Mouse (Mus musculus) megakaryocyte, adult 5-6 weeks (primary cell): Measurements from ENCODE around the gene Galnt16. TPM values are rescaled to one million over a fixed set of nuclear protein-coding genes. Genes with fewer than 3 reads are reported as not detected.

Experiments
- ATAC-seq: 2 replicates; pipeline ENCODE4 v1.8.0; 2016; ENCODE audit warnings: mild to moderate bottlenecking, inconsistent platforms; ENCODE audit not compliant: poor library complexity, severe bottlenecking
- total RNA-seq, 2 experiments: library from RNA; stranded (forward) in 1 of 2; stranded (reverse) in 1 of 2; fragments of 153-499, 151-499 nt in 1 of 2; fragments of 221-1000, 200-1000 nt in 1 of 2; gene quantifications; 2 replicates each; pipeline versions ENCODE4 v1.2.3 to v1.2.4; 2015 to 2017

Galnt16 gene
- total RNA-seq (2015) (not detected in 2 replicates), total RNA-seq (2017) (not detected in 2 replicates)

DNA sequence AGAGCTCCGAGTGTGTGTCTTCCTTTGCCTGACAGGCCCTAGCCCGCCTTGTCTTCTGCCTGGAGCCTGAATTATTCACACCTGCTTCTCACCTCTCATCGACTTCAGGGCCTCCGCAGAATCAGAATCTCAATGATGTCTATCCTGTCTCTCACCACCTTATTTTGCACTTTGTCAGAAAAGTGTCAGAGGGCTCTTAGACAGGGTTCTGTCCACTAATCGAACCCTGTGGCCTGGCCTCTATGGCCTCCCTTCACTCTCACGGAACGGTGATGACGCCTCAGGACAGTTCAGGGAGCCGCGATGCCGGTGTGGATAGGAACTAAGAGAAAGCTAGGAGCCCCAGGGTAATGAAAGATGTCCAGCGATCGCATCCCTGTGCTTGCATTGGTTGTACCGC, at the start of gene Galnt16:
TSS of gene Galnt16 (plus strand) at position 301 of the 400 bp plus-strand sequence.
- ATAC-seq: no peak

DNA sequence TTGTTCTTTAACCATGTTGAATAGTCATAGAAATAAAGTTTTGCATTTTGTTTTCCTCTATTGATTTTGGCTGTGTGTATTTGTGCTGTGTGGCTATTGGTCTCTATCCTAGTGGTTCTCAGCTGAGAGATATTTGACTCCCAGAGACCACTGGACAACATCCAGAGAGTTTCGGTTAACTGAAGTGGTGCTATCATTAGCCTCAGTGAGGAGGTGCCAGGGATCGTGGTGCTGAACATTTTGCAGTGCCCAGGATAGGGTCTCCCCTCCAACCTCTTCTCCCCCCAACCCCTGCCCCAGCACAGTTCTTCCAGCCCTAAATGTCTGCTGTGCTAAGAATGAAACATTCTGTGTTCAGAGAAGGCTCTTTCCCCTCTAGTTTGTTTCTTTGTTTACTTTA, 47.9 kb upstream of the Galnt16 start:
- ATAC-seq: no peak

GRCm38 (mm10) chr12:80471926-80472325, 46.2 kb upstream of the Galnt16 start:
- ATAC-seq: no peak

- 0 out of 2 replicates have a peak, but pooled peaks have one; percentile 30 for ATAC-seq
These were observed 44.3 kb upstream of the Galnt16 start for GRCm38 (mm10) chr12:80473731-80474130.

GRCm38 (mm10) chr12:80479986-80480385, 38.1 kb upstream of the Galnt16 start:
- no peak for ATAC-seq

DNA sequence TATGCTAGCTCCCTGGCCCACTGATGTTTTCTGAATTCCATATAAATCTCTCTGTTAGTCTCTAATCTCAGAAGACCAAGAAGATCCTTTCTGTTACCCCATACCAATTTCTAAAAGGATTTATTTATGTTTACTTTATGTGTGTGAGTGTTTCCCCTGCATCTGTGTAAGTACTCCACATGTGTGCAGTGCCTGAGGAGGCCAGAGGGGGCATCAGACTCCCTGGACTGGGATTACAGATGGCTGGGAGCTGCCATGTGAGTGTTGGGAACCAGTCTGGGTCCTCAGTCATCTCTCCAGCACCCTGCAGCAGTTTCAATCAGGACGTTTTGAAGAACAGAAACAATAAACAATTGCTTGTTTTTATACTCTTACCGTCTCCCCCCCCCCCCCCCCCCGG, 34.7 kb upstream of the Galnt16 start:
- no peak for ATAC-seq

- ATAC-seq: no peak
These were observed 24.8 kb upstream of the Galnt16 start for GRCm38 (mm10) chr12:80493311-80493710.

DNA sequence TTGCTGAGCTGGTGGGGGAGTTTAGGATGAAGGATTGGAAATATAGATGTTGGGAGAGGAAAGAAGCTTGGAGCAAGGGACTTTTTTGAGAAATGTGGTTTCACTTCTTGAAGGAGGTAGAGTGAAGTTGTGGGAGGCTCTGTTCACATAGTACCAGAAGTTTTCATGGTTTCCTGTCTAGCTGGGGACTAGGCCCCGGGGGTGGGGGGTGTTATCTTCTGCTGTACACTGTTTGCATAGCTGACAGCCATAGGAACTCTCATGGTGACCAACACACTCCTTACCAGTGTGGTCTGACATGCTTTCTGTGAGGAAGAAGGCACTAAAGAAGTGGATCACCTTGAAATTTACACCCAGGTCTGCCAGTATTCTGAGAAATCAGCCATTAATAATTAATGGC, 22.4 kb upstream of the Galnt16 start:
- no peak for ATAC-seq

- no peak for ATAC-seq
These were observed 19.7 kb upstream of the Galnt16 start for GRCm38 (mm10) chr12:80498356-80498755.

GRCm38 (mm10) chr12:80500506-80500905, 17.6 kb upstream of the Galnt16 start:
- ATAC-seq: no peak

GRCm38 (mm10) chr12:80504718-80505117, 13.4 kb upstream of the Galnt16 start:
- no peak for ATAC-seq

- ATAC-seq: no peak
These were observed 10.9 kb upstream of the Galnt16 start for GRCm38 (mm10) chr12:80507041-80507745.

GRCm38 (mm10) chr12:80518393-80518756, 298 bp downstream of the Galnt16 start:
- ATAC-seq: no peak

DNA sequence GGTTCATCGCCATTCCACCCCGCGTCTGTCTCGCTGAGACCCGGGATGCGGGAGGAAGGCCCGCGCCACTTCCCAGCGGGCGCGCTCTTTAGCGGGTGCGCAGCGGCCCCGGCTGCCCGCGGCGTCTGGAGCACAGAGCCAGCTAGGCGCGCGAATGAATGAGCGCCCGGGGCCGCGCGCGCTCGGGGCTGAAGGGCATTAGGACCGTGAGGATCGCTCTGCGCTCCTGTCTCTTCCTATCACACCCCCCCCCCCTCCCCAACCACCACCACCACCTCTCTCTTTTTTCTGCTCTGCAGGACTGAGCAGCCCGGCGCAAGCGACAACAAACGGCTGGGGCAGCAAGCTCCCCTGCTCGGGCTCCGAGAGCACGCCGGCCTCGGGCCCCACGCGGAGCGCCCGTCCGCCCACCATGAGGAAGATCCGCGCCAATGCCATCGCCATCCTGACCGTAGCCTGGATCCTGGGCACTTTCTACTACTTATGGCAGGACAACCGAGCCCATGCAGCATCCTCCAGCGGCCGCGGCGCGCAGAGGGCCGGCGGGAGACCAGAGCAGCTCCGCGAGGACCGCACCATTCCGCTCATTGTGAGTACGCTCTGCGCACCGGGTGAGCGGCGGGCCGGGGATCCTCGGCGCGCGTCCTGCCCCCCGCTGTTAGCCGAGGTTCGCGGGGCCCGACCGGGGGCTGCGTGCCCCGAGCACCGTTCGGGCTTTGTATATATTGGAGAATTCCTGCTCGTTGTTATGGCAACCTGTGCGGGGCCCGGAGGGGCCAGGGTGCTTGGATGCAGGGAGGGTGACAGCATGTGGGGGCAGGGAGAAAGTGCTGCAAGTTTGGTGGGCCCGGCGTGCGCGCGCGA, 912 bp downstream of the Galnt16 start:
- no peak for ATAC-seq

DNA sequence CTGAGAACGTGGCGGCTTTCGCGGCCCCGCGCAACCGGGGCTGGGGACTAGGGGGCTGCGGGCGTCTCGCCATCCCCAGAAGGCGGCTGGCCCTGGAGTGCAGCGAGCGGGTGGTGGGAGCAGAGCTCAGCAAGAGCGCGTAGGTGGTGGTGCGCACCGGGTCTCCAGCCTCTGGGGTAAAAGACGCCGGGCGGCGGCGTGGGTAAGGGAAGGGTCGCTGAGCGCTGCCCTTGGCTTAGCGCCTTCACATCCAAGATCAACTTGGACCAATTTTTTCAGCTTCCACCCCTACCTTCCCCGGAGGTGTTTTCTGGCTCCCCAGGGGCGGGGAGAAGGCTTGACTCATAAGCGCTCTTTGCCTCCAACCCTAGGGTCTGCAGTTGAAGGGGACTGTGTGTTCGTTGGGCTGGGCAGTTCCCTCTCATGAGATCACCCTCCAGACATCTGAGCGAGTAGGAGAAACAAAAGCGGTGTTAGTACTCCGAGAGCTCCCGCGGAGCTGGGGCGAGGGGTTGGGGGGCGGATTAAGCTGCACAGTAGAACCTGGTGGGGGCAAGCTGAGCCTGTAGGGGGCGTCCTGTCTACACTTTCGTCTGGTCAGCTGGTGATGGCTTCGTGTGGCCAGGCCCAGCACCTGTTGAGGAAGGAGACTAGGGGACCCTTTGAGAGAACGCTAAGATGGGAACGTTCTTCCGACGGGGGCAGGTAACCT, 1.7 kb downstream of the Galnt16 start:
- no peak for ATAC-seq

GRCm38 (mm10) chr12:80522006-80522405, 3.9 kb downstream of the Galnt16 start:
- no peak for ATAC-seq

GRCm38 (mm10) chr12:80524276-80524921, 6.3 kb downstream of the Galnt16 start:
- no peak for ATAC-seq

- ATAC-seq: no peak
These were observed 7.4 kb downstream of the Galnt16 start for GRCm38 (mm10) chr12:80525513-80525912.

DNA sequence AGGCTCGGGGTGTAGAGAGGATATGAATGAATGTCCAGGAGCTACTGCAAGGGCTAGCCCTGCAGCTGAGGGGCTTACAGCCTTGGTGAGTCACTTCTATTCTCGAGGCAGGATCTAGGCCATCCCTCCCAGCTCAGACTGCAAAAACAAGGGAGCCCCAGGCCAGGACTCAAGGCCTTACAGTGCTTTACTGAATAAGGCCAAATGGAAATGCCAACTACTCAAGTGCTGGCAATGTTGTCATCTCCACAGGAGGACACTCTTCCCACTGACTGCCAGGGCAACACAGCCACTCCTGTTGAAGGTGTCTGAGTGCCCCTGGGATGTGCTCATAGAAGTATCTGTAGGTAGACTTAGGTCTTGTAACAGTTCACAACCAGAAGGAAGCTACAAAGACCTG, 8.4 kb downstream of the Galnt16 start:
- no peak for ATAC-seq

DNA sequence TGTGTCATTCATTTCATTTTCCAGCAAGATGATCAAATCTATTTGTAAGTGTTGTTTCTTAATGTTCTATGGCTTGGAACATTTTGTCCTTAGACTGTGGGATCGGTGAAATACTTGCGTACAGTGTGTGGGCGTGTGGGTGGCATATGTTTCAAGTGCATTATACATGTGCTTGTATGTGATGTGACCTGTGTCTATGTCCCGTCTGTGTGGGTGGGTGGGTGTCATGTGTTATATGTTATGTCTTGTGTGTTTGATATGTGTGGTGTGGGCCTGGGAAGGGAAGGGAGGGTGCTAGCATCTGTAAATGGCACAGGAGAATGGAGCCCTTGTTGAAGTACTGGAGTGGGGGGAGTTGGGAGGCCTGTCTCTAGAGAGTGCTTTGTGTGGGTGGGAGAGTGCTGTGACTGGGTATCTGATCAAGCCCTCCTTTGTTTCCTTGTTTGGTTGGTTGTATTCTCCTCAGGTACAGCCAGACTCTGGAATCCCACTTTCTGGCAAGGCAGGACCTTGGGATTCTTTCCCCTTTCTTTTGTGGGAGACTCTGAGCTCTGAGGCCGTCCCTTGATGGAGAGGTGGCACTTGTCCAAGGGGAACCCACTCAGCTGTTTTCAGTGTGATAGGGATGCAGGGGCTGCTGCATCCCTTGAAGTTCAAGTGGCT, 9.8 kb downstream of the Galnt16 start:
- no peak for ATAC-seq
